Mouse (Mus musculus): ENCODE results near the gene Cadps. TPM values are rescaled to one million over a fixed set of nuclear protein-coding genes. Genes with fewer than 3 reads are reported as not detected.

Cadps gene
- 5.1 TPM for polyA plus RNA-seq (2014; fragmentation: Illumina TruSeq; extraction: RNeasy Lipid Tissue Mini Kit (QIAGEN cat#74804); ENCODE audit: low read depth, low replicate concordance)

DNA sequence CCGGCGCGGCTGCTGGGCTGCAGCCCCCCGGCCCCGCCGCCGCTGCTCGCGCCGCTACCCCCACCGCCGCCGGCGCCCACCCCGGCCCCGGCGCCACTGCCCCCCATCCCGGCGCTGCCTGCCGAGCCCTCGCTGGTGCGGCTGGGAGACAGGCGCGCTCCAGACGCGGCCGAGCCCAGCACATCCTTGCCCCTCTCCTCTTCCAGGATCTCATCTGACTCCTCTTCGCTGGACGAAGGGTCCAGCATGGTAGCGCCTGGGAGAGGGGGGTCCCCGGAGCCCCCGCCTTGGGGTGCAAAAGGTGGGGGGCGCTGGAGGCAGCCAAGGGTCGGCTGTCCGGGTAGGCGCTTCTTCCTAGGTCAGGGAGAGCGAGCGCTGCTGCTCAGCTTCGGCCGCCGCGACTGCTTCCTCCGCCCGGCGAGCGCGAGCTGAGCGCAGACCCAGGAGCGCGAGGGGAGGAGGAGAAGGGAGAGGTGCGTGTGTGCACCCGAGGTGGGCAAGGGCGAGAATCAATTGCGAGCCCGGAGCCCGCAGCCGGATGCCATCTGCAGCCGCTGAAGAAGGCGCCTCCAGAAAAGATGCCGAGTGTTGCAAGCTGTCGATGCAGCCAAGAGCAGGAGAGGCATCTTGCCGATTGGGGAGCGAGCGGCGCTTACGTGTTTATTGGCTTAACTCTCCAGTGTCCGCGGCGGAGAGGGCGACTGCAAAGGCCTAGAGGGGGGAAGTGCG is at the start of gene Cadps:
Cadps (minus strand) TSS at position 589 of the 729 bp plus-strand sequence.

GRCm38 (mm10) chr14:12348089-12348488 is 474.8 kb downstream of the Cadps start, which contains the start of gene Fezf2:
TSS of gene Fezf2 (minus strand) at chr14:12348189.

